Mouse (Mus musculus): ENCODE results near the gene Orai1.
"Not testable (repeated sequence)": the region's sequence is repeated elsewhere in the genome, so short reads cannot be mapped to it uniquely, and the experiment has no call there.

GRCm38 (mm10) chr5:122974701-122975100 is 40.2 kb upstream of the Orai1 start:
- not testable (repeated sequence) for TF ChIP-seq CTCF (IDR thresholded peaks at IDR 0.05; ENCODE audit: low read depth, low read length); POLR2A (IDR thresholded peaks at IDR 0.05; ENCODE audit: borderline replicate concordance, low read depth, low read length)
